Mouse (Mus musculus) midbrain, embryonic 10.5 days (tissue): ENCODE results near the gene Apba1. TPM values are rescaled to one million over a fixed set of nuclear protein-coding genes. Genes with fewer than 3 reads are reported as not detected.

Source experiments
- DNase-seq: peaks from one replicate; pipeline ENCODE4 v3.0.0-alpha.2; 2017; ENCODE audit warnings: low spot score
- H3K27ac ChIP-seq: fragments of 300-500 bp; sonication (generic); replicated peaks from 2 replicates; pipeline ENCODE4 v1.5.1; 2016; ENCODE audit warnings: mild to moderate bottlenecking
- H3K27me3 ChIP-seq: fragments of 300-500 bp; sonication (generic); 2 replicates; pipeline ENCODE4 v1.6.1; 2016; ENCODE audit warnings: low read depth, mild to moderate bottlenecking; ENCODE audit not compliant: poor library complexity, severe bottlenecking
- H3K36me3 ChIP-seq: fragments of 300-500 bp; sonication (generic); 2 replicates; pipeline ENCODE4 v1.6.1; 2016; ENCODE audit warnings: mild to moderate bottlenecking, moderate library complexity
- H3K4me1 ChIP-seq: fragments of 300-500 bp; sonication (generic); 2 replicates; pipeline ENCODE4 v1.6.1; 2016
- H3K4me3 ChIP-seq: fragments of 300-500 bp; sonication (generic); 2 replicates; pipeline ENCODE4 v1.5.1; 2016; ENCODE audit warnings: mild to moderate bottlenecking, moderate library complexity
- H3K9me3 ChIP-seq: fragments of 300-500 bp; sonication (generic); replicated peaks from 2 replicates; pipeline ENCODE4 v1.6.1; 2016; ENCODE audit warnings: mild to moderate bottlenecking
- WGBS: fragments of 180-500 bp; shearing (Covaris S2); methylation state at CpG from one replicate; pipeline ENCODE4 v1.1.7; 2016; 5-methylcytosine and 5-hydroxymethylcytosine counted together
- polyA plus RNA-seq: library from polyadenylated mRNA; unstranded; fragments of >200 nt; fragmentation: Nextera tagmentation; extraction: Ambion mirVana; gene quantifications from 2 replicates; pipeline ENCODE4 v1.2.1, GENCODE M21; 2016

Apba1 gene
- polyA plus RNA-seq, 1 experiment from 2014 or later, result 0.22 TPM

GRCm38 (mm10) chr19:23810976-23811375, 52.3 kb downstream of the Apba1 start:
- Histone ChIP-seq H3K4me3 (no peak overlapping the region), H3K36me3 (no peaks in the 10 kb centered on the region), H3K4me1 (no peaks in the 10 kb centered on the region), H3K27ac (no peak overlapping the region), H3K9me3 (no peaks in the 10 kb centered on the region), H3K27me3 (no peaks in the 10 kb centered on the region)
- no peak for DNase-seq
- 83% methylated on average over 5 of the region's 5 CpGs for WGBS

DNA sequence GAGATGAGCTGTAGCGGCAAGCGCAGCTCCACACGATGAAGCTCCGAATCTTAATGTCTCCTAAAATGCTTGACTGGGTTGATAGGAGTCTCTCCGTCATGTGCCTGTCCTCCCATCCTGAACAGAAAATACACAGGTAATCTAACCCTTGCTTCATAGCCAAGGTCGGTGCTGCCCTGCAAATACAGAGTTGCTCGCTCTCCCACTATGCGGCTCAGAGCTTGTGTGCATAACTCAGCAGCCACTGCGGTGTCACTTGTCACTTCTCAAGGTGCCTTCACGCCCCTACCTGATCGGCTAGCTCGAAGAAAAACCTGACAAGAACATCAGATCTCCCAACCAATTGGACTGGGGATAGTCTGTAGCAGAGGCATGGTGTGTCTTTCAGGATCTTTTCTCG, 58.1 kb downstream of the Apba1 start:
- Histone ChIP-seq H3K36me3 (no peaks in the 10 kb centered on the region), H3K9me3 (no peaks in the 10 kb centered on the region), H3K4me1 (no peaks in the 10 kb centered on the region), H3K27me3 (no peaks in the 10 kb centered on the region), H3K4me3 (no peak overlapping the region), H3K27ac (no peak overlapping the region)
- WGBS, result 81% methylated on average over 13 of the region's 13 CpGs
- no peak for DNase-seq

DNA sequence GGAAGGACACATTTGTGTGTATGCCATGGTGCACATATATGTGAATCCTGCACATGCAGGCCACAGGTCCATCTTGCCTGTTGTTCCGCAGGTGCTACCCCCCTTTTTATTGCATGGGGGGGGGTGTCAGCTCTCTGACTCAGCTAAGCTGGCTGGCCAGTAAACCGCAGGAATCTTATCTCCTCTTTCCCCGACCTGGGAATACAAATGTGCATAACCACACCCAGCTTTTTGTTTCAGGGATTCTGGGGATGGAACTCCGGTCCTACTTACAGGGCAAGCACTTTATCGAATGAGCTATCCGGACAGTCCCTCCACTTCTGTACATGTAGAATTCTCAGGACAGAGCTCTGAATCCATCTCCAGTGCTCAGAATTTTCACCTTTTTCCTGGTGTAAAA, 58.5 kb downstream of the Apba1 start:
- Histone ChIP-seq H3K9me3 (no peaks in the 10 kb centered on the region), H3K36me3 (no peaks in the 10 kb centered on the region), H3K27me3 (no peaks in the 10 kb centered on the region), H3K4me3 (no peak overlapping the region), H3K27ac (no peak overlapping the region), H3K4me1 (peaks cover 3% of the 10 kb centered on the region)
- 82% methylated on average over 6 of the region's 6 CpGs for whole genome bisulfite sequencing
- no peak for DNase-seq

- 80% methylated on average over 8 of the region's 8 CpGs for WGBS
- H3K4me3 ChIP-seq, result no peak overlapping the region
- H3K9me3 ChIP-seq, result no peaks in the 10 kb centered on the region
- H3K4me1 ChIP-seq, result peaks cover 11% of the 10 kb centered on the region
- H3K27ac ChIP-seq, result no peak overlapping the region
- no peaks in the 10 kb centered on the region for H3K27me3 ChIP-seq
- DNase-seq, result no peak
- H3K36me3 ChIP-seq, result no peaks in the 10 kb centered on the region
Observed at GRCm38 (mm10) chr19:23819882-23820281, 61.2 kb downstream of the Apba1 start.

DNA sequence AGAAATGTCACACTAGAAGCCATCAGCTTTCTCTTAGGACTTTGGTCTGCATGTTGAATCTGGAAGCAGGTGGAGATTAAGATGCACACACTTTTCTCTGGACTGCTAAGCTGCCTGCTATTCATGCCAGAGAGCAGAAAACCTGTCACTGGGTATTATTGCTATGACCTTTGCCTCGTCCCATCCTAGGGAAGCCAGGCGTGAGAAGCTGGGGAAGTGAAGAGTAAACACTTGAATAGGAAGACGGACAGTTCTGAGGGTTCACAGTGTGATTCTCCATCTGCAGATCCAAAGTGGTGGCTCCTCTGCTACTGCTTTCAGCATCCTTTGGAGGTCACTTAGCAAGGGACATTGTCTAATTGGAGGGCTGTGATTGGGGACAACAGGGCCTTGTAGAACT, 63.8 kb downstream of the Apba1 start:
- no peak overlapping the region for H3K4me3 ChIP-seq
- H3K9me3 ChIP-seq, result no peaks in the 10 kb centered on the region
- H3K27ac ChIP-seq, result no peak overlapping the region
- no peaks in the 10 kb centered on the region for H3K36me3 ChIP-seq
- peaks cover 11% of the 10 kb centered on the region for H3K4me1 ChIP-seq
- H3K27me3 ChIP-seq, result no peaks in the 10 kb centered on the region
- DNase-seq, result no peak
- 25% methylated on average over 3 of the region's 3 CpGs for WGBS

DNA sequence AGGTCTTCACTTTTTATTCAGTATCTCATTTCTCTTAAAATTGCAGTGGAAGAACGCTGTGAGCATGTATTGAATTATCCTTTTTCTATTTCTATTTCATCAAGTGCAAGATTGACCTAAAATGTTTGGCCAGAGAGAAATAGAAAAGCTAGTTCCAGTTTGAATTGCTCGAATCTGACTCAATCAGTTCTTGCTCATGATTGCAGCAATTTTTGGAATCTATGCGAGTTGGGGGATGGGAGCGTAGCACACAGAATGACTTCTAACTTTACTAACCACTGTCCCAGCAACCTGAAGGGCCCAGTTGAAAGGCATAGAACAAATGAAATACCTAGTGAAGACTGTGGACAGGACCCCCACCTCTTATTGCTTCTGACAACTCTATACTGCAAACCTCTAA, 64.8 kb downstream of the Apba1 start:
- Histone ChIP-seq H3K9me3 (no peaks in the 10 kb centered on the region; the same call in 1 of the 2 replicates), H3K36me3 (no peaks in the 10 kb centered on the region), H3K4me3 (no peak overlapping the region), H3K27ac (no peak overlapping the region), H3K4me1 (peaks cover 11% of the 10 kb centered on the region), H3K27me3 (no peaks in the 10 kb centered on the region)
- no peak for DNase-seq
- 91% methylated on average over 4 of the region's 4 CpGs for WGBS

- H3K36me3 ChIP-seq, result no peaks in the 10 kb centered on the region
- H3K9me3 ChIP-seq, result no peaks in the 10 kb centered on the region; the same call in 1 of the 2 replicates
- no peak overlapping the region for H3K4me3 ChIP-seq
- DNase-seq, result no peak
- peaks cover 11% of the 10 kb centered on the region for H3K4me1 ChIP-seq
- H3K27me3 ChIP-seq, result no peaks in the 10 kb centered on the region
- no peak overlapping the region for H3K27ac ChIP-seq
- 93% methylated on average over 8 of the region's 8 CpGs for WGBS
Observed at GRCm38 (mm10) chr19:23826251-23826650, 67.6 kb downstream of the Apba1 start.

DNA sequence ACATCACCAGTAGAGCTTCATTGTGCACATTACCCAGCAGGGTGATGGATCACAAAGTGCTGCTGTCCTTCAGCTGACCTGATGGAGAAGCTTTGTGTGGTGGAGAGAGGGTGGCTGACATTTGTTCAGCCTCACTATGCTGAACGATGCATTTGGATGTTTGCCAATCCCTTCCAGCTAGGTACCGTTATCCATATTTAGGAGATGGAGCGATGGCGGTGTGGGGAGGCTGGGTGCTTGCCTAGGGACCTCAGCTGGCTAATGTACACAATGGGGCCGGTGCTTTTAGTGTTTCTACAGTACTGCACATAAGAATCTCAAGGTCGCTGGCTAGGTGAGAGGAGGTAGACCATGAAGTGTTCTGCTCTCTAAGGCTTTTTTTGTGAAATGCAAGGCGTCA, 72.1 kb downstream of the Apba1 start:
- no peak overlapping the region for H3K27ac ChIP-seq
- WGBS, result 93% methylated on average over 7 of the region's 7 CpGs

GRCm38 (mm10) chr19:23833685-23834682, 75.3 kb downstream of the Apba1 start:
- Histone ChIP-seq H3K4me3 (no peak overlapping the region), H3K27ac (peak overlapping the region; percentile 17; the same call in 1 of the 2 replicates), H3K36me3 (no peaks in the 10 kb centered on the region), H3K4me1 (peaks cover 19% of the 10 kb centered on the region), H3K9me3 (no peaks in the 10 kb centered on the region), H3K27me3 (no peaks in the 10 kb centered on the region)
- no peak for DNase-seq
- WGBS, result 70% methylated on average over 14 of the region's 14 CpGs

More for the DNA sequence above, 72.1 kb downstream of the Apba1 start:
- Histone ChIP-seq H3K36me3 (no peaks in the 10 kb centered on the region), H3K4me1 (peaks cover 19% of the 10 kb centered on the region), H3K9me3 (no peaks in the 10 kb centered on the region; the same call in 1 of the 2 replicates), H3K4me3 (no peak overlapping the region), H3K27me3 (no peaks in the 10 kb centered on the region)
- DNase-seq, result no peak

GRCm38 (mm10) chr19:23834721-23835120, 76.0 kb downstream of the Apba1 start:
- Histone ChIP-seq H3K27me3 (no peaks in the 10 kb centered on the region), H3K4me1 (peaks cover 19% of the 10 kb centered on the region), H3K27ac (no peak overlapping the region), H3K9me3 (no peaks in the 10 kb centered on the region), H3K4me3 (no peak overlapping the region), H3K36me3 (no peaks in the 10 kb centered on the region)
- 92% methylated on average over 3 of the region's 3 CpGs for WGBS
- DNase-seq, result no peak

- no peaks in the 10 kb centered on the region for H3K4me1 ChIP-seq
- H3K27me3 ChIP-seq, result 0 out of 2 replicates have a peak, but pooled peaks cover under 1% of the 10 kb centered on the region
- 90% methylated on average over 7 of the region's 7 CpGs for WGBS
- no peak overlapping the region for H3K27ac ChIP-seq
- H3K36me3 ChIP-seq, result no peaks in the 10 kb centered on the region
- H3K4me3 ChIP-seq, result no peak overlapping the region
- peaks cover 3% of the 10 kb centered on the region; the same call in 1 of the 2 replicates for H3K9me3 ChIP-seq
- DNase-seq, result no peak
Observed at GRCm38 (mm10) chr19:23855832-23856231, 97.1 kb downstream of the Apba1 start.

DNA sequence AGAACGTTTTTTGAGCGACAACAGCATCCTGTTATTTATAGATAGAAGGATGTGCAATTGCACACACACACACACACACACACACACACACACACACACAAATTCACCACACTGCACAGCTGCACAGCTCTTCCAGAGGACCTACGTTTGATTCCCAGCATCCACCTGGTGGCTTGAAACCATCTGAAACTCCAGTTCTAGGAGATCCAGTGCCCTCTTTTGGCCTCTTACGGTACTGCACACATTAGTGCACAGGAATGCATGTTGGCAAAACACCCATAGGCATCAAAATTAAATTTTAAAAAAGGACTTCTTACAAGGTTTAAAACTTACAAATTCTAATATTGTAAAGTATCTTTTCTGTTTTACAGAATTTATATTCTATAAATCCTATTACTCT, 99.4 kb downstream of the Apba1 start:
- Histone ChIP-seq H3K27me3 (peaks cover 18% of the 10 kb centered on the region; the same call in 1 of the 2 replicates), H3K4me1 (peaks cover 3% of the 10 kb centered on the region), H3K27ac (no peak overlapping the region), H3K9me3 (peaks cover 3% of the 10 kb centered on the region; the same call in 1 of the 2 replicates), H3K36me3 (no peaks in the 10 kb centered on the region), H3K4me3 (no peak overlapping the region)
- DNase-seq, result no peak
- 95% methylated on average over 4 of the region's 4 CpGs for WGBS

DNA sequence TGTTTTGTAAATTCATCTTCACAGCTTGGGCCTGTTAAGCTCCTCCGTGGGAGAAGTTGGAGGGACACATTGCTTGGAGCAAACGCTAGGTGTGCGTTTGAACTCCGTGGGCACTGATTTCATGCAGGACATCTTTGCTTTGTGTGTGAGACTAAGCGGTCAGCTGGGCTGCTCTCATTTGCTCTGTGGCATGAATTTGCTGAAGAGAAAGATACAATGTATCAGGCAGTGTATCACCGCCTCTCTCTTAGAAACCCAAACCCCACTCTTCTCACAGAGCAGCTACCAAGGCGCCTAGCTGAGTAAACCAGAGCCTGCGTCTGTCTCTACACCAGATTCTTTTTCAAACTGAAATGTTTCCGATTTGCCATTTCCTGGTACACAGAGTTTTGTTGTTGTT, 100.1 kb downstream of the Apba1 start:
- WGBS, result 94% methylated on average over 9 of the region's 9 CpGs
- peaks cover 8% of the 10 kb centered on the region for H3K4me1 ChIP-seq
- peaks cover 24% of the 10 kb centered on the region; the same call in 1 of the 2 replicates for H3K27me3 ChIP-seq
- H3K27ac ChIP-seq, result no peak overlapping the region
- peaks cover 3% of the 10 kb centered on the region; the same call in 1 of the 2 replicates for H3K9me3 ChIP-seq
- H3K36me3 ChIP-seq, result no peaks in the 10 kb centered on the region
- H3K4me3 ChIP-seq, result no peak overlapping the region
- no peak for DNase-seq
